ENCODE assay signal across 24 mouse cellular contexts in the genomic region with DNA sequence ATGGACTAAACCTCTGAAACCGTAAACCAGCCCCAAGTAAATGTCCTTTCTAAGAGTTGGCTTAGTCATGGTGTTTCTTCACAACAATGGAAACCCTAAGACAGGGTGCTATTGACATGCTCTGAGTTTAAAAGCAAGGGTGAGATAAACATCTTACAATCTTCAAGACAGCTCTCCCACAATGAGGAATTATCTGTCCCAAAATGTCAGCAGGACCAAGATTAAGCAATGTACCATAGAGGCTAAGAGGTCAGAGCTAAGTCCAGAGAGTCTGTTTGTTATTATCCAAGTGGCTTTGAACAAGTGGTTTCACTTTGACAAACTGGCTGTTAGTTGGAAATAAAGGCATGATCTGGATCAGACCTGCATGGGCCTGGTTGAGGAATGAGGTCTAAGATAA. TPM values are rescaled to one million over a fixed set of nuclear protein-coding genes. Genes with fewer than 3 reads are reported as not detected.
A peak's percentile ranks its signal among the peaks of the same experiment; 100 is the strongest.
DNase-seq lines count a peak whose midpoint lies in the region; ATAC-seq lines count a peak whose summit lies in the region.
"Had no signal": no experiment of that assay in that cellular context is flagged by ENCODE, and none has a peak within 500 bp of the region (broad histone marks: within the 10 kb centered on the region; RNA-seq: fewer than 3 reads in every experiment).

No protein-coding gene starts in this region.

- no peaks in the 10 kb centered on the region for H3K27me3 ChIP-seq in liver, embryonic 12.5 days (replicated peaks)
- no peaks in the 10 kb centered on the region for H3K27me3 ChIP-seq in liver, embryonic 13.5 days
- H3K27me3 ChIP-seq: forebrain, embryonic 15.5 days; hindbrain, embryonic 15.5 days; limb, embryonic 13.5 days had no signal

- H3K4me1 ChIP-seq in liver, embryonic 12.5 days, result no peaks in the 10 kb centered on the region
- H3K4me1 ChIP-seq in liver, embryonic 13.5 days (replicated peaks), result 0 out of 2 replicates have a peak, but pooled peaks cover 2% of the 10 kb centered on the region
- H3K4me1 ChIP-seq: forebrain, embryonic 15.5 days; hindbrain, embryonic 15.5 days had no signal

- H3K36me3 ChIP-seq in liver, embryonic 12.5 days, result no peaks in the 10 kb centered on the region
- no peaks in the 10 kb centered on the region for H3K36me3 ChIP-seq in liver, embryonic 13.5 days
- H3K36me3 ChIP-seq: forebrain, embryonic 15.5 days; hindbrain, embryonic 15.5 days; limb, embryonic 13.5 days had no signal

- H3K9ac ChIP-seq in liver, embryonic 12.5 days, result no peak overlapping the region
- no peak overlapping the region for H3K9ac ChIP-seq in liver, embryonic 13.5 days
- H3K9ac ChIP-seq: forebrain, embryonic 15.5 days; hindbrain, embryonic 15.5 days; limb, embryonic 13.5 days had no signal

- H3K4me3 ChIP-seq in liver, embryonic 12.5 days, result no peak overlapping the region
- no peak overlapping the region for H3K4me3 ChIP-seq in liver, embryonic 13.5 days (replicated peaks)
- H3K4me3 ChIP-seq: forebrain, embryonic 15.5 days; hindbrain, embryonic 15.5 days; layer of hippocampus, adult 2 months; limb, embryonic 13.5 days had no signal

- no peak for DNase-seq in liver
- DNase-seq in 416B (ENCODE audit: low read depth), result peak; percentile 14
- DNase-seq in liver, embryonic 13.5 days, result no peak
- DNase-seq in lung, postnatal 36 days, result peak; percentile 66
- DNase-seq in spleen, postnatal 36 days (ENCODE audit: low spot score in 2 of 2), result no peak
- DNase-seq in kidney, postnatal 25 days, result no peak
- DNase-seq: adrenal gland, postnatal 10 days; cerebellum, adult 8-10 months; gastrocnemius, postnatal 10 days; kidney, adult 8-10 months; kidney, postnatal 10 days; right cerebral cortex, adult 18-20 months; right cerebral cortex, postnatal 4 days; thymus, adult 18-20 months; thymus, postnatal 36 days had no signal

- H3K4me2 ChIP-seq in liver, embryonic 12.5 days, result no peak overlapping the region
- no peak overlapping the region for H3K4me2 ChIP-seq in liver, embryonic 13.5 days
- H3K4me2 ChIP-seq: forebrain, embryonic 15.5 days; heart, embryonic 11.5 days; hindbrain, embryonic 15.5 days; limb, embryonic 13.5 days; midbrain, embryonic 11.5 days had no signal

- no peak overlapping the region for H3K27ac ChIP-seq in liver, embryonic 12.5 days
- no peak overlapping the region for H3K27ac ChIP-seq in liver, embryonic 13.5 days
- H3K27ac ChIP-seq: forebrain, embryonic 15.5 days; hindbrain, embryonic 15.5 days; layer of hippocampus, adult 2 months; limb, embryonic 13.5 days had no signal

- peak; percentile 32 for ATAC-seq in liver, embryonic 12.5 days
- 0 out of 2 replicates have a peak, but pooled peaks have one; percentile 51 for ATAC-seq in liver, embryonic 13.5 days (ENCODE audit: low read depth)
- ATAC-seq: activated CD4-positive, CD25-positive, alpha-beta regulatory T cell, adult 4 months; forebrain, embryonic 15.5 days had no signal

- H3K9me3 ChIP-seq in liver, embryonic 12.5 days (replicated peaks), result no peaks in the 10 kb centered on the region
- H3K9me3 ChIP-seq in liver, embryonic 13.5 days (replicated peaks), result no peaks in the 10 kb centered on the region
- H3K9me3 ChIP-seq: forebrain, embryonic 15.5 days; hindbrain, embryonic 15.5 days; limb, embryonic 13.5 days had no signal

- WGBS in liver, embryonic 12.5 days (ENCODE audit: insufficient replicate concordance), result 78% methylated on average over 1 of the region's 1 CpGs
- WGBS in liver, embryonic 13.5 days (ENCODE audit: insufficient replicate concordance), result 87% methylated on average over 1 of the region's 1 CpGs

RNA-seq across cellular contexts. Expression of gene Gpr88, which starts 10.7 kb away (rescaled TPM):
- 0.20 and 0.35 TPM in 2 replicates for polyA plus RNA-seq in liver, embryonic 12.5 days (2016; fragmentation: Nextera tagmentation; extraction: Ambion mirVana)
- 0.06 and 0.30 TPM in 2 replicates for polyA plus RNA-seq in liver, embryonic 13.5 days (2015; fragmentation: Nextera tagmentation; extraction: Ambion mirVana)
- polyA plus RNA-seq: activated CD4-positive, CD25-positive, alpha-beta regulatory T cell, adult 4 months; C2C12 had no signal

Comparison
In these comparisons a context has a peak if more than half of its experiments do, and no peak if none do; other contexts are left out.
1. DNase-seq: peak in 416B (single experiment) and lung, postnatal 36 days (single experiment); none in liver (single experiment), liver, embryonic 13.5 days (single experiment), spleen, postnatal 36 days (0 of 2) and kidney, postnatal 25 days (0 of 2).